Mouse (Mus musculus) limb, embryonic 11.5 days (tissue): Measurements from ENCODE around the gene Otud5. TPM values are rescaled to one million over a fixed set of nuclear protein-coding genes. Genes with fewer than 3 reads are reported as not detected.
"Not testable (repeated sequence)": the region's sequence is repeated elsewhere in the genome, so short reads cannot be mapped to it uniquely, and the experiment has no call there.

Experiments used
- ATAC-seq: fragments of 200-750 bp; cut with Nextera tagmentation; 2 replicates; pipeline ENCODE4 v1.8.0; 2017; ENCODE audit warnings: low read depth; ENCODE audit not compliant: insufficient number of reproducible peaks, low FRiP score, low TSS enrichment
- DNase-seq: peaks from one replicate; pipeline ENCODE4 v3.0.0-alpha.2; 2015; ENCODE audit warnings: low spot score
- H3K27ac ChIP-seq: fragments of 300-500 bp; sonication (generic); replicated peaks from 2 replicates; pipeline ENCODE4 v1.5.1; 2014; ENCODE audit warnings: low read depth, mild to moderate bottlenecking, low read length
- H3K27me3 ChIP-seq: fragments of 300-500 bp; sonication (generic); 2 replicates; pipeline ENCODE4 v1.6.1; 2014; ENCODE audit warnings: mild to moderate bottlenecking, low read length, mixed read lengths; ENCODE audit not compliant: control insufficient read depth, insufficient read depth
- H3K36me3 ChIP-seq: fragments of 300-500 bp; sonication (generic); 2 replicates; pipeline ENCODE4 v1.6.1; 2014; ENCODE audit warnings: mild to moderate bottlenecking, low read length, moderate library complexity, mixed read lengths; ENCODE audit not compliant: control insufficient read depth, insufficient read depth
- H3K4me1 ChIP-seq: fragments of 300-500 bp; sonication (generic); 2 replicates; pipeline ENCODE4 v1.6.1; 2014; ENCODE audit warnings: low read length, mixed read lengths; ENCODE audit not compliant: control insufficient read depth, insufficient read depth
- H3K4me2 ChIP-seq: fragments of 300-500 bp; sonication (generic); 2 replicates; pipeline ENCODE4 v1.6.1; 2014; ENCODE audit warnings: low read depth, mild to moderate bottlenecking, moderate library complexity; ENCODE audit not compliant: severe bottlenecking
- H3K4me3 ChIP-seq: fragments of 300-500 bp; sonication (generic); 2 replicates; pipeline ENCODE4 v1.5.1; 2014; ENCODE audit warnings: low read depth, low read length
- H3K9ac ChIP-seq: fragments of 300-500 bp; sonication (generic); 2 replicates; pipeline ENCODE4 v1.6.1; 2014; ENCODE audit warnings: mild to moderate bottlenecking, low read length
- H3K9me3 ChIP-seq: fragments of 300-500 bp; sonication (generic); 2 replicates; pipeline ENCODE4 v1.6.1; 2016; ENCODE audit warnings: low read length; ENCODE audit not compliant: control insufficient read depth
- WGBS: fragments of 180-500 bp; shearing (Covaris S2); extraction: QIAGEN DNeasy Blood & Tissue Kit; methylation state at CpG from one replicate; pipeline ENCODE4 v1.1.7; 2014; 5-methylcytosine and 5-hydroxymethylcytosine counted together
- polyA plus RNA-seq: library from polyadenylated mRNA; unstranded; fragments of >200 nt; fragmentation: Nextera tagmentation; extraction: Ambion mirVana; gene quantifications from 2 replicates; pipeline ENCODE4 v1.2.1, GENCODE M21; 2014

Gene Otud5
- polyA plus RNA-seq, 1 experiment from 2014 or later = 34.5 TPM

GRCm38 (mm10) chrX:7898880-7899874, 58.0 kb downstream of the Otud5 start, which contains the start of the genes Pqbp1 and Timm17b:
Gene Pqbp1 (minus strand): TSS chrX:7899269.
Gene Timm17b (plus strand): TSS chrX:7899357.
- Histone ChIP-seq H3K27ac (peak within 1 kb of the TSS; percentile 73; the same call in 1 of the 2 replicates), H3K27me3 (no peaks in the 10 kb centered on the region), H3K9me3 (no peaks in the 10 kb centered on the region), H3K36me3 (peaks cover 7% of the 10 kb centered on the region; the same call in 1 of the 2 replicates), H3K4me3 (peak within 1 kb of the TSS; percentile 53), H3K4me1 (no peaks in the 10 kb centered on the region), H3K9ac (peak within 1 kb of the TSS; percentile 59), H3K4me2 (peak within 1 kb of the TSS; percentile 52)
- 16% methylated on average over 62 of the region's 62 CpGs for WGBS
- DNase-seq = peak; percentile 84
- ATAC-seq = peak; percentile 97

- no peak overlapping the region for H3K4me2 ChIP-seq
- H3K27ac ChIP-seq = no peak overlapping the region
- ATAC-seq (no peak), DNase-seq (no peak)
- H3K27me3 ChIP-seq = no peaks in the 10 kb centered on the region
- WGBS = 90% methylated on average over 5 of the region's 5 CpGs
- H3K9me3 ChIP-seq = no peaks in the 10 kb centered on the region
- H3K4me3 ChIP-seq = no peak overlapping the region
- no peak overlapping the region for H3K9ac ChIP-seq
- no peaks in the 10 kb centered on the region for H3K4me1 ChIP-seq
- H3K36me3 ChIP-seq = peaks cover 2% of the 10 kb centered on the region; the same call in 1 of the 2 replicates
Measured at GRCm38 (mm10) chrX:7904441-7904840, 63.3 kb downstream of the Otud5 start.

- no peak for DNase-seq
- H3K36me3 ChIP-seq = peaks cover 2% of the 10 kb centered on the region; the same call in 1 of the 2 replicates
- H3K9ac ChIP-seq = no peak within 1 kb of the TSS
- H3K27me3 ChIP-seq = no peaks in the 10 kb centered on the region
- H3K4me1 ChIP-seq = no peaks in the 10 kb centered on the region
- no peak within 1 kb of the TSS for H3K4me3 ChIP-seq
- H3K27ac ChIP-seq = no peak within 1 kb of the TSS
- no peak within 1 kb of the TSS for H3K4me2 ChIP-seq
- H3K9me3 ChIP-seq = no peaks in the 10 kb centered on the region
- 88% methylated on average over 5 of the region's 5 CpGs for WGBS
- no peak for ATAC-seq
Measured at GRCm38 (mm10) chrX:7907735-7908134, 66.6 kb downstream of the Otud5 start, which contains the start of gene Gm10491. Gene Gm10491 (minus strand): TSS chrX:7907835.

- not testable (repeated sequence) for H3K36me3 ChIP-seq, ATAC-seq, H3K4me2 ChIP-seq, H3K4me1 ChIP-seq, H3K9ac ChIP-seq, DNase-seq, H3K9me3 ChIP-seq, H3K27ac ChIP-seq, H3K4me3 ChIP-seq, H3K27me3 ChIP-seq
- 87% methylated on average over 4 of the region's 4 CpGs for WGBS
Measured at GRCm38 (mm10) chrX:7909242-7909641, 68.1 kb downstream of the Otud5 start, which contains the start of gene Gm10490. Gene Gm10490 (plus strand): TSS chrX:7909542.

- H3K4me3 ChIP-seq = no peak overlapping the region
- no peak overlapping the region for H3K9ac ChIP-seq
- no peaks in the 10 kb centered on the region for H3K9me3 ChIP-seq
- DNase-seq = no peak
- no peaks in the 10 kb centered on the region for H3K27me3 ChIP-seq
- no peaks in the 10 kb centered on the region for H3K4me1 ChIP-seq
- 61% methylated on average over 6 of the region's 6 CpGs for WGBS
- no peak overlapping the region for H3K27ac ChIP-seq
- peaks cover 2% of the 10 kb centered on the region; the same call in 1 of the 2 replicates for H3K36me3 ChIP-seq
- ATAC-seq = no peak
- no peak overlapping the region for H3K4me2 ChIP-seq
Measured at GRCm38 (mm10) chrX:7910473-7910872, 69.3 kb downstream of the Otud5 start.

- DNase-seq, H3K4me2 ChIP-seq, H3K9me3 ChIP-seq, H3K9ac ChIP-seq, H3K4me1 ChIP-seq, H3K4me3 ChIP-seq, ATAC-seq, H3K27ac ChIP-seq, H3K36me3 ChIP-seq: not testable (repeated sequence)
- WGBS = 16% methylated on average over 3 of the region's 3 CpGs
- peaks cover 13% of the 10 kb centered on the region for H3K27me3 ChIP-seq
Measured at GRCm38 (mm10) chrX:7915669-7916068, 74.5 kb downstream of the Otud5 start.

GRCm38 (mm10) chrX:7917960-7918359, 76.8 kb downstream of the Otud5 start:
- 71% methylated on average over 6 of the region's 6 CpGs for WGBS
- H3K9me3 ChIP-seq, ATAC-seq: not testable (repeated sequence)

GRCm38 (mm10) chrX:7919601-7920383, 78.6 kb downstream of the Otud5 start, which contains the start of gene Pcsk1n:
Gene Pcsk1n (plus strand): TSS chrX:7919822.
- H3K9ac ChIP-seq = no peak within 1 kb of the TSS
- peaks cover 41% of the 10 kb centered on the region for H3K27me3 ChIP-seq
- WGBS = 16% methylated on average over 40 of the region's 40 CpGs
- DNase-seq (no peak), ATAC-seq (no peak)
- H3K27ac ChIP-seq = no peak within 1 kb of the TSS
- H3K36me3 ChIP-seq = no peaks in the 10 kb centered on the region
- H3K9me3 ChIP-seq = no peaks in the 10 kb centered on the region; the same call in 1 of the 2 replicates
- peak within 1 kb of the TSS; percentile 14; the same call in 1 of the 2 replicates for H3K4me3 ChIP-seq
- H3K4me1 ChIP-seq = no peaks in the 10 kb centered on the region
- H3K4me2 ChIP-seq = peak within 1 kb of the TSS; percentile 35

More at GRCm38 (mm10) chrX:7917960-7918359, 76.8 kb downstream of the Otud5 start:
- DNase-seq, H3K27ac ChIP-seq, H3K36me3 ChIP-seq, H3K4me2 ChIP-seq, H3K9ac ChIP-seq, H3K4me3 ChIP-seq, H3K4me1 ChIP-seq: not testable (repeated sequence)
- H3K27me3 ChIP-seq = peaks cover 34% of the 10 kb centered on the region
